ENCODE assay signal across 8 mouse cellular contexts in genomic region chrX:169036403-169037296, GRCm38 (mm10).
DNase-seq lines count a peak whose midpoint lies in the region; ATAC-seq lines count a peak whose summit lies in the region.

No protein-coding gene starts in this region.

- no peaks in the 10 kb centered on the region; the same call in 1 of the 2 replicates for H3K27me3 ChIP-seq in intestine, embryonic 16.5 days (replicated peaks; ENCODE audit: control insufficient read depth, insufficient read depth, low read length)

- H3K27ac ChIP-seq in intestine, embryonic 16.5 days (ENCODE audit: low read length) = no peak overlapping the region

- peak overlapping the region; percentile 57 for H3K4me2 ChIP-seq in intestine, embryonic 16.5 days (ENCODE audit: low read depth, low read length)

- intact Hi-C loops in left cerebral cortex, postnatal 25 days (cut with DNase I) = loop anchor here (2.0 to 10.0 kb wide), 2 partner anchors 50 to 258 kb away; no protein-coding TSS in a partner anchor

- H3K4me3 ChIP-seq in intestine, embryonic 16.5 days (ENCODE audit: low read length) = peak overlapping the region; percentile 52

- no peaks in the 10 kb centered on the region for H3K9me3 ChIP-seq in intestine, embryonic 16.5 days (ENCODE audit: control insufficient read depth, low read length)

- no peaks in the 10 kb centered on the region for H3K4me1 ChIP-seq in intestine, embryonic 16.5 days (ENCODE audit: control insufficient read depth, insufficient read depth, low read length)

- DNase-seq in adrenal gland, postnatal 14 days = peak; percentile 72
- peak; percentile 63 for DNase-seq in embryo, embryonic 9.5 days (ENCODE audit: extremely low spot score)
- peak; percentile 50 to 66 for DNase-seq in gastrocnemius, postnatal 4 days (ENCODE audit: low spot score in 2 of 2)
- peak; percentile 31 to 37 for DNase-seq in left cerebral cortex, postnatal 25 days (ENCODE audit: low spot score in 2 of 2)
- peak; percentile 54 for DNase-seq in right cerebral cortex, postnatal 14 days
- peak; percentile 48 for DNase-seq in urinary bladder, postnatal 25 days (ENCODE audit: low spot score)

- ATAC-seq in intestine, embryonic 16.5 days = peak; percentile 99
- peak; percentile 100 for ATAC-seq in megakaryocyte-erythroid progenitor cell, adult 5-6 weeks (replicated peaks; ENCODE audit: low FRiP score, low TSS enrichment, poor library complexity, severe bottlenecking)

- peak overlapping the region; percentile 66 for H3K9ac ChIP-seq in intestine, embryonic 16.5 days (ENCODE audit: low read depth, low read length)

- WGBS in intestine, embryonic 16.5 days = 19% methylated on average over 29 of the region's 32 CpGs

- no peaks in the 10 kb centered on the region for H3K36me3 ChIP-seq in intestine, embryonic 16.5 days (ENCODE audit: control insufficient read depth, insufficient read depth, low read length)
